Mouse (Mus musculus): ENCODE results near the gene Prss57.

DNA sequence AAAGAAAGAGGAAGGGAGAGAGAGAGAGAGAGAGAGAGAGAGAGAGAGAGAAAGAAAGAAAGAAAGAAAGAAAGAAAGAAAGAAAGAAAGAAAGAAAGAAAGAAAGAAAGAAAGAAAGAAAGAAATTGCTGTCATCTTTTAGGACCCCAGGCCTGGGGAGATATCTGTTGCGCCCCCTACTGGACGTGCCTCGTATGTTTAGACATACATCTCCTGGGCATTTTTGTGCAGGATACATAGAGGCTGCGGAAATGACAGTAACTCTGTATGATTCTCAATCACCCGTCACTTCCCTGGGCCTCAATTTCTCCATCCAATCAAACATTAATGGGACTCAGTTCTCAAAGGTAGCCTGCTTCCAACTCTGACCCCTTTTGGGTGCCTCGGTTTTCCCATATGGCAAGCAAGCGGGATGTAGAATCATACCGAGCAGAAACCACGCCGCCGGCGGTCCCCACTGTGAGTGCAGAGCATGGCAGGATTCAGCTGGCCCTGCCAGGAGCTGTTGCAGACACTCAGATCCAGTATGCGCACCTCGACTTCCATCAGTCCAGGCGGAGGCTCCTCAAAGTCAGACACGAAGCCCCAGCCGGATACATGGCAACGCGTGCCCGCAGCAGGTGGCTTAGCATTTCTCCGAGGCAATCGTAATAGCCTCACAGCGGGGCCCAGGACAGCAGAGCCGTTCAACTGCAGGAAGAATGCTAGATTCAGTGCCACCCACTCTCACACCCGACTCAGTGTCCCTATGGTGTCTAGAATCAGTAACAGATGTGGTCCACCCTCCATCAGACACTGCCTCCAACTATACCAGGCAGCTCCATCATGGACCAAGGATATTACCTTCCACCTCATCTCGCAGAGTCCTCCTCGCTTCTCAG lies 6.6 kb downstream of the Prss57 start:
- no peak for TF ChIP-seq POLR2A (IDR thresholded peaks at IDR 0.05; ENCODE audit: borderline replicate concordance, low read depth, low read length)
- peak; percentile 20; the same call in 1 of the 2 replicates for TF ChIP-seq CTCF (IDR thresholded peaks at IDR 0.05; ENCODE audit: low read depth, low read length)

Measured in bone marrow macrophage, adult 2 months (primary cell).